Mouse (Mus musculus): Measurements from ENCODE around the gene Dgkg.

Dgkg gene

GRCm38 (mm10) chr16:22656533-22657444, at the start of gene Dgkg:
Gene Dgkg, minus strand, starts transcription at chr16:22657221.
- CTCF ChIA-PET, result no interaction called here

GRCm38 (mm10) chr16:22704946-22705345, 47.9 kb upstream of the Dgkg start:
- CTCF ChIA-PET, result no interaction called here

GRCm38 (mm10) chr16:22704136-22704535, 47.1 kb upstream of the Dgkg start:
- CTCF ChIA-PET, result no interaction called here

GRCm38 (mm10) chr16:22698846-22699760, 42.1 kb upstream of the Dgkg start:
- CTCF ChIA-PET, result no interaction called here

DNA sequence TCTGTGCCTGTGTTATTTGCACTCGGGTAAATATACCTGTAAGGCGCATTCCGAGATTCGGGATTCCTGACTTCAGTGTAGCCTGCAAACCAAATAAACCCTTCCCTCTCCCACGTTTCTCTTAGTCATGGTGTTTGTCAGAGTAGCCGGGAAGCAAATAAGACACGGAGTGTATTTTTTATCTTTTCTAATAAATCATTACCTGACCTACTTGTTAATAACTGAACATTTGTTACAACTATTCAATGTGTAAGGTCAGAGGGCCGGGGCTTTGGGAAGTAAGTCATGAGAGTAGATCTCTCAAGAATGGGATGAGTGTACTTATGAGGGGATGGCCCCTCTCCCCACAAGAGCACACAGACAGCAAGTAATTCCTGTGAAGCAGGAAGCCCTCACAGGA, 41.1 kb upstream of the Dgkg start:
- CTCF ChIA-PET, result no interaction called here

- CTCF ChIA-PET, result no interaction called here
Measured at GRCm38 (mm10) chr16:22689622-22690021, 32.6 kb upstream of the Dgkg start.

GRCm38 (mm10) chr16:22687711-22688230, 30.8 kb upstream of the Dgkg start:
- CTCF ChIA-PET, result no interaction called here

DNA sequence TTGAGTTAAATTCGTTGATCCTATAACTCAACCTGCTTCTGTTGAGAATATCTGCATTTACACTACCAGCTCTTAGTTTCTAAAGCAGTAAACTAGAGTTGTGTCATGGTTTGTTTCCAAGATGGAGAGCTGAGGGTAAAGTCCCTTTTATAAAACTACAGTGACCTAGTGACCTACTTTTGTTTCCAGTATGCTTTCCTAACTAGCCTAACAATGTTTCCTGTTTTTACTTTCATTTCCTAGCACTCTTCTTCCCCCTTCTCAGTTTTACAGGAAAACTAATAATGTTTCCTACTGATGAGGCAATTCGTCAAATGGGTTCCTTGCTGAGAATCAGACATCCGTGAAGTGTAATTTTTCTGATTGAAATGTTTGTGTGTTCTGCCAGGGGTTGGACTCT, 26.6 kb upstream of the Dgkg start:
- CTCF ChIA-PET, result no interaction called here

DNA sequence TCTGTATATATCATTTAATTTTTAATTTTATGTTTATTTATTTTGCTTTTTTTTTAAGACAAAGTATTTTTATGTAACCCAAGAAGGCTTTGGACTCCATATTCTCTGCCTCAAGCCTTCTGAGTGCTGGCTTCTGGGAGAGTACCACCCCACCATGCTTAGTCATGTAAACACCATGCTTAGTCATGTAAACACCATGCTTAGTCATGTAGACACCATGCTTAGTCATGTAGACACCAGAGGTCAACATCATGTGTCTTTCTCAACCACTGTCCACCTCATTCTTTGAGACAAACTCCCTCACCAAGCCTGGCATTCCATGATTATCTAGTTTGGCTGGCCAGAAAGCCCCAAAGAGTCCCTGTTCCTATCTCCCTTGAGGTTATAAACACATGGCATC, 25.7 kb upstream of the Dgkg start:
- CTCF ChIA-PET, result interaction anchor here (0.5 kb wide), 1 partner anchor 425 kb away, joined by 8 read pairs; no protein-coding TSS in a partner anchor

GRCm38 (mm10) chr16:22679641-22680040, 22.6 kb upstream of the Dgkg start:
- CTCF ChIA-PET, result no interaction called here

GRCm38 (mm10) chr16:22674636-22675035, 17.6 kb upstream of the Dgkg start:
- CTCF ChIA-PET, result no interaction called here

- CTCF ChIA-PET, result no interaction called here
Measured at GRCm38 (mm10) chr16:22674164-22674563, 17.1 kb upstream of the Dgkg start.

DNA sequence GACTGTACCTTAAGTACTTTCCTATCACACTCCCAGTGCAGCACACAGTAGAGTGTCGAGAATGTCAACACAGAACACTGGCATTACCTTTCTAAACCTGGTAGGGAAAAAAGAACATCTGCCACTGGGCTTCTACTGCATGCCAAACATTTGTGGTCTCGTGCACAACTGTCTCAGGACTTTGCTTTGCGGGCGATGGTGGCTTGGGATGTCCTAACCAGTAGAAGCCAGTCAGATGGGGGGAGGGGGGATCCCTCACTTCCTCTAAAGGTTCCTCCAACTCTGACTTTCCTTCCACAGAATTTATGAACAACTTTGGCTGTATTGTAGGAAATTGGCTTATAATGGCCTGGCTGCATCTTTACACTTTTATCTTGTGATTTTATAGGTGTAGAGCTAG, 7.0 kb upstream of the Dgkg start:
- CTCF ChIA-PET, result no interaction called here

- CTCF ChIA-PET, result no interaction called here
Measured at GRCm38 (mm10) chr16:22663136-22663535, 6.1 kb upstream of the Dgkg start.

- CTCF ChIA-PET, result no interaction called here
Measured at GRCm38 (mm10) chr16:22661076-22661475, 4.1 kb upstream of the Dgkg start.

GRCm38 (mm10) chr16:22657874-22658789, 1.1 kb upstream of the Dgkg start:
- CTCF ChIA-PET, result no interaction called here

DNA sequence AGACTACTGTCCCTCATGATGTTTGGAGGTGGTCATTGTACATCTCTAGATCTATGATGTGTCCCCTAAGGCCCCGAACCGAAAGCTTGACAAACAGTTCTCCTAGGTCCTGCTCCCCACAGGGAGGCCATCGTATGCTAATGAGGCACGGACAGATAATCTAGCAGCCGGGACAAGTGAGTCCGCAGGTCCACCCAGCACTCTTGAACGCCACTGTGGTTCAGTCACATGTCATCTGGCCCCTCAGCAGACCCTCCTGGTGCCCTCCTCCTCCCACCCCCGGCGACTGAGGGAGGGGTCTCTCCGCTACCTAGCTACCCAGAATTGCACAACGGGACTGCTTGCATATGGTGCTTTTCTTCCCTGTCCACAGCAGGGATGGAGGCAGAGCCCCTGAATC, 1.2 kb downstream of the Dgkg start:
- CTCF ChIA-PET, result no interaction called here

DNA sequence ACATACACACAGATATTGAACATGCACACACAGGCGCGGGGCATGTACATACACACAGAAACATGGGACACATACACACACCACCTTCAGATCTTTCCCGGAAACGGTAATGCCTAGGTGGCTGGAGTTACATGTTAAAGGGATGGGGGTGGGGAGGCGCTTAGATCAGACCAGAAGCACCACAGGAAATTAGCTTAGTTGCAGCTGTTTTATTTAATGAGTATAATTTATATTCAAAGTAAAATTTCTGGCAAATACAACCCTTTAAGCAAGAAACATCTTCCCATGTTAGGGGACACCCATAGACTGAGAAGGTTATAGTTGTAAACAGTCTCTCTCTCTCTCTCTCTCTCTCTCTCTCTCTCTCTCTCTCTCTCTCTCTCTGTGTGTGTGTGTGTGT, 1.8 kb downstream of the Dgkg start:
- CTCF ChIA-PET, result no interaction called here

DNA sequence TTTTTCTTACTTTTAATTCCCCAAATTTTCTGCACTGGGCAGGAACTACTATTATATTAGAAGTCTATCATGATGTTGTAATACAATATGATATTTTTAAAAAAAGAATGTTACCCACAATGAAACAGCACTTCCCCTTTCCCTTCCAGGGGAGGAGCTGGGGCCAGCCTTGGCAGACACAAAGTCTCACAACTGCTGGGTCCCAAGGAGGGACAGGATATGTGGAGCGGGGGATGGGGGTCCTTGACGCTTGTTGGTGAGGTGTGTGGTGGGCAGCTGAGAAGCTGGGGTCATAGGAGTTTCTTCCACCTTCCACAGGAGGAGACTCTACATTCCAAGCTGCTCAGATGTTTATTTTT, 2.6 kb downstream of the Dgkg start:
- CTCF ChIA-PET, result no interaction called here

- CTCF ChIA-PET, result no interaction called here
Measured at GRCm38 (mm10) chr16:22653817-22654476, 3.1 kb downstream of the Dgkg start.

DNA sequence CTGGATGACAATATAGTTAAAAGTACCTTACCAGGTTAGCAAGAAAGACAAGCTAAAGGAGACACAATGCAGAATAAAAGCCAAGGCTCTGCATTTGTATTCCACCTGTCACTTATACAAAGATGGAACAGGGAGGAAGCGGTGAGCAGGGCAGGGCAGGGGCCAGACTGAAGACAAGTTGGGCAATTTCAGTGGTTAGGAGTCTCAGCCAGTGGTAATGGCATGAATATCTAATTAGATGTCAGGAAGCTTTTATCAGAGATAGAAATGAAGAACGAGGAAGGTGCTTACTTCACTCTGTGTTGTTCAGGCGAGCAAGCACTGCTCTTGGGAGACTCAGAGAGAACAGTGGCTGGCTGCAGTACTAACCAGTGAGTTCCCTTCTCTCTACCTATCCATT, 5.8 kb downstream of the Dgkg start:
- CTCF ChIA-PET, result no interaction called here

Data from spleen, embryonic (tissue).